Mouse (Mus musculus): ENCODE measurements around the gene Med26. TPM values are rescaled to one million over a fixed set of nuclear protein-coding genes. Genes with fewer than 3 reads are reported as not detected.

The Med26 gene
- total RNA-seq, 2 experiments from 2014 or later, result 4.7 to 6.6 TPM

Other genes starting within 250 kb of the Med26 start
- 40.0 and 43.6 TPM in 2 replicates for gene Gm10282, start 243.0 kb downstream of the Med26 start, total RNA-seq (2015)
- 40.6 and 43.1 TPM in 2 replicates for gene Gm10282, start 243.0 kb downstream of the Med26 start, total RNA-seq (2017)
- 70.6 and 72.1 TPM in 2 replicates for gene Klf2, start 229.2 kb downstream of the Med26 start, total RNA-seq (2015)
- gene Klf2, start 229.2 kb downstream of the Med26 start, total RNA-seq (2017), result 18.9 and 25.5 TPM in 2 replicates
- 45.7 and 53.4 TPM in 2 replicates for gene Eps15l1, start 126.8 kb downstream of the Med26 start, total RNA-seq (2015)
- gene Eps15l1, start 126.8 kb downstream of the Med26 start, total RNA-seq (2017), result 41.9 and 46.5 TPM in 2 replicates
- gene Calr3, start 104.4 kb downstream of the Med26 start, total RNA-seq (2015), result 0.62 TPM in 1 of 2 replicates, not detected in the other
- gene Calr3, start 104.4 kb downstream of the Med26 start, total RNA-seq (2017), result 0.49 TPM in 1 of 2 replicates, not detected in the other
- 0.89 and 1.5 TPM in 2 replicates for gene 1700030K09Rik, start 104.4 kb downstream of the Med26 start, total RNA-seq (2015)
- 2.8 and 3.0 TPM in 2 replicates for gene 1700030K09Rik, start 104.4 kb downstream of the Med26 start, total RNA-seq (2017)
- gene Cherp, start 73.0 kb downstream of the Med26 start, total RNA-seq (2015), result 55.9 and 63.0 TPM in 2 replicates
- gene Cherp, start 73.0 kb downstream of the Med26 start, total RNA-seq (2017), result 5.9 and 21.8 TPM in 2 replicates
- 50.7 and 54.0 TPM in 2 replicates for gene Slc35e1, start 55.7 kb downstream of the Med26 start, total RNA-seq (2015)
- 45.7 and 49.9 TPM in 2 replicates for gene Slc35e1, start 55.7 kb downstream of the Med26 start, total RNA-seq (2017)
- 48.7 and 55.8 TPM in 2 replicates for gene Smim7, start 22.8 kb upstream of the Med26 start, total RNA-seq (2015)
- 43.2 and 61.5 TPM in 2 replicates for gene Smim7, start 22.8 kb upstream of the Med26 start, total RNA-seq (2017)
- gene Tmem38a, start 23.8 kb upstream of the Med26 start, total RNA-seq (2015), result 3.7 and 5.6 TPM in 2 replicates
- 3.8 and 5.0 TPM in 2 replicates for gene Tmem38a, start 23.8 kb upstream of the Med26 start, total RNA-seq (2017)
- gene Nwd1, start 98.4 kb upstream of the Med26 start, total RNA-seq (2015), result 0.09 and 0.11 TPM in 2 replicates
- 0.55 and 0.61 TPM in 2 replicates for gene Nwd1, start 98.4 kb upstream of the Med26 start, total RNA-seq (2017)
- 93.7 and 101 TPM in 2 replicates for gene Sin3b, start 175.0 kb upstream of the Med26 start, total RNA-seq (2015)
- 84.6 and 102 TPM in 2 replicates for gene Sin3b, start 175.0 kb upstream of the Med26 start, total RNA-seq (2017)
- 0.11 and 0.32 TPM in 2 replicates for gene F2rl3, start 213.6 kb upstream of the Med26 start, total RNA-seq (2015)
- gene F2rl3, start 213.6 kb upstream of the Med26 start, total RNA-seq (2017), result 0.07 and 0.08 TPM in 2 replicates

Measured in megakaryocyte, adult 5-6 weeks (primary cell).